In the genomic region with DNA sequence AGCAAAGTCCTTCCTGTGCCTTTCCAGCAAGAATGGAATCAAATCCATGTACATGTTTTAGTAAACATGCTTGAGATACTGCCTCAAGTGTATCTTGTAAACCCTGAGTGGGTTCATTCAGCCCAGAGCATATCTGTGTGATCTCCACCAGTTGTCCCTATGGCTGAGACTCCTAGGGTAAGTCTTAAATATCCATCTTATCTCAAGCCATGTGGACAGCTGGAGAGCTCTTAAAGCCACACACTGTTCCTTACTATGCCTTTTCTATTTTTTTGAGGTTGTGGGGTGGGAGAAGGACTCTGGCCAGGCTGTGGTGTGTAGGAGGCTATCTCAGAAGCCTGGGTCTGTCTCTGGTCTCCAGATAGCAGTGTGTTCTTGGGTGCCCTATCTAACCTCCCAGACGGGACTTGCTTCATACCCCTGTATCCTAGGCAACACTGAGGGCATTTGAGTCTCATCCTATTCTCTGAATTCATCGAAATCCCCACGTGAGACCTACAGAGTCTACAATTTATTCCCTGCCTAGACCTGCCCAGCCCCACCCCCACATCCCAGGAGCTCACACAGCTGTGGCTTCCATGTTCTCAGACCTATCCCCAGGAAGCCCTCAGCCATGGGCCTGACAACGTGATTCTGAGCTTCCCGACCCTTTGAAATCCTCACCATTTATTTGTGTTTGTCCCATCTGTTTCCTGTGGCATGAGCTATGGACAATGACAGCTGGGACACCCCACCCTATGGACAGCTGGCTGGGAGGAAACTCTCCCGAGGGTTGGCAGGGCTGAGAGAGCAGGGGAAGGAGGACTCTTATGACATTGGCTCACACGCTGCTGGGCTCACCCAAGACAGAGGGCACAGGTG, we compare ENCODE assay signal across 9 mouse cellular contexts.
DNase-seq lines count a peak whose midpoint lies in the region; ATAC-seq lines count a peak whose summit lies in the region.
"Had no signal": no experiment of that assay in that cellular context is flagged by ENCODE, and none has a peak within 500 bp of the region (broad histone marks: within the 10 kb centered on the region; RNA-seq: fewer than 3 reads in every experiment).

No protein-coding gene starts in this region.

- H3K36me3 ChIP-seq in midbrain, embryonic 12.5 days, result no peaks in the 10 kb centered on the region
- H3K36me3 ChIP-seq in midbrain, embryonic 16.5 days (ENCODE audit: control insufficient read depth, insufficient read depth, low read length), result no peaks in the 10 kb centered on the region
- no peaks in the 10 kb centered on the region for H3K36me3 ChIP-seq in liver, embryonic 12.5 days
- H3K36me3 ChIP-seq in neural tube, embryonic 14.5 days (ENCODE audit: control insufficient read depth, insufficient read depth, low read length), result no peaks in the 10 kb centered on the region

- peaks cover 11% of the 10 kb centered on the region for H3K4me1 ChIP-seq in midbrain, embryonic 12.5 days
- H3K4me1 ChIP-seq in midbrain, embryonic 16.5 days (ENCODE audit: control insufficient read depth, insufficient read depth, low read length), result no peaks in the 10 kb centered on the region
- H3K4me1 ChIP-seq in liver, embryonic 12.5 days, result peaks cover 40% of the 10 kb centered on the region
- H3K4me1 ChIP-seq in neural tube, embryonic 14.5 days (ENCODE audit: control insufficient read depth, insufficient read depth, low read length), result no peaks in the 10 kb centered on the region

- H3K27me3 ChIP-seq in midbrain, embryonic 12.5 days, result peaks cover 47% of the 10 kb centered on the region
- peaks cover 2% of the 10 kb centered on the region for H3K27me3 ChIP-seq in midbrain, embryonic 16.5 days (ENCODE audit: control insufficient read depth, insufficient read depth, low read depth, low read length)
- peaks cover 26% of the 10 kb centered on the region; the same call in 1 of the 2 replicates for H3K27me3 ChIP-seq in liver, embryonic 12.5 days (replicated peaks)
- H3K27me3 ChIP-seq in neural tube, embryonic 14.5 days (ENCODE audit: control insufficient read depth, insufficient read depth, low read length), result no peaks in the 10 kb centered on the region

- 46% methylated on average over 7 of the region's 7 CpGs for WGBS in midbrain, embryonic 12.5 days
- WGBS in midbrain, embryonic 16.5 days, result 40% methylated on average over 7 of the region's 7 CpGs
- WGBS in liver, embryonic 12.5 days (ENCODE audit: insufficient replicate concordance), result 19% methylated on average over 7 of the region's 7 CpGs
- WGBS in neural tube, embryonic 14.5 days, result 24% methylated on average over 7 of the region's 7 CpGs

- intact Hi-C loops in gastrocnemius, postnatal 14 days (cut with DNase I; ENCODE audit: low total_unique reads), result no loop called here

- H3K27ac ChIP-seq in midbrain, embryonic 12.5 days (replicated peaks), result no peak overlapping the region
- H3K27ac ChIP-seq in midbrain, embryonic 16.5 days (ENCODE audit: low read length), result no peak overlapping the region
- no peak overlapping the region for H3K27ac ChIP-seq in liver, embryonic 12.5 days
- H3K27ac ChIP-seq in neural tube, embryonic 14.5 days (ENCODE audit: low read depth, low read length), result no peak overlapping the region

- H3K4me3 ChIP-seq in midbrain, embryonic 12.5 days, result no peak overlapping the region
- H3K4me3 ChIP-seq in midbrain, embryonic 16.5 days (ENCODE audit: low read depth, low read length), result no peak overlapping the region
- H3K4me3 ChIP-seq in liver, embryonic 12.5 days, result no peak overlapping the region
- H3K4me3 ChIP-seq in neural tube, embryonic 14.5 days (ENCODE audit: low read depth, low read length), result no peak overlapping the region

- DNase-seq in gastrocnemius, postnatal 14 days, result peak; percentile 39
- no peak for DNase-seq in gastrocnemius, postnatal 25 days
- DNase-seq in layer of hippocampus, postnatal 36 days, result no peak
- DNase-seq in spleen, postnatal 10 days (ENCODE audit: low spot score in 2 of 2), result no peak

- no peak overlapping the region for H3K4me2 ChIP-seq in midbrain, embryonic 12.5 days (replicated peaks)
- H3K4me2 ChIP-seq in midbrain, embryonic 16.5 days (ENCODE audit: low read length), result no peak overlapping the region
- no peak overlapping the region for H3K4me2 ChIP-seq in liver, embryonic 12.5 days
- H3K4me2 ChIP-seq in neural tube, embryonic 14.5 days (ENCODE audit: low read depth, low read length), result no peak overlapping the region

- no peak overlapping the region for H3K9ac ChIP-seq in midbrain, embryonic 12.5 days (replicated peaks)
- no peak overlapping the region for H3K9ac ChIP-seq in midbrain, embryonic 16.5 days (ENCODE audit: low read depth, low read length)
- H3K9ac ChIP-seq in liver, embryonic 12.5 days, result no peak overlapping the region
- H3K9ac ChIP-seq in neural tube, embryonic 14.5 days (replicated peaks; ENCODE audit: low read depth, low read length), result no peak overlapping the region

- ATAC-seq in midbrain, embryonic 12.5 days (ENCODE audit: low FRiP score, low read depth), result 0 out of 2 replicates have a peak, but pooled peaks have one; percentile 27
- ATAC-seq in midbrain, embryonic 16.5 days, result no peak
- ATAC-seq in liver, embryonic 12.5 days, result peak; percentile 83
- ATAC-seq in neural tube, embryonic 14.5 days (ENCODE audit: low read depth), result peak; percentile 41; the same call in 1 of the 2 replicates
- ATAC-seq: CD4-positive, CD25-positive, alpha-beta regulatory T cell, adult 4 months had no signal

- no peaks in the 10 kb centered on the region for H3K9me3 ChIP-seq in midbrain, embryonic 12.5 days
- H3K9me3 ChIP-seq in midbrain, embryonic 16.5 days (replicated peaks; ENCODE audit: control insufficient read depth, low read length, poor library complexity, severe bottlenecking), result no peaks in the 10 kb centered on the region
- no peaks in the 10 kb centered on the region for H3K9me3 ChIP-seq in liver, embryonic 12.5 days (replicated peaks)
- H3K9me3 ChIP-seq in neural tube, embryonic 14.5 days (ENCODE audit: control insufficient read depth, low read length), result no peaks in the 10 kb centered on the region
